7 mouse cellular contexts compared by ENCODE assay signal in the genomic region with DNA sequence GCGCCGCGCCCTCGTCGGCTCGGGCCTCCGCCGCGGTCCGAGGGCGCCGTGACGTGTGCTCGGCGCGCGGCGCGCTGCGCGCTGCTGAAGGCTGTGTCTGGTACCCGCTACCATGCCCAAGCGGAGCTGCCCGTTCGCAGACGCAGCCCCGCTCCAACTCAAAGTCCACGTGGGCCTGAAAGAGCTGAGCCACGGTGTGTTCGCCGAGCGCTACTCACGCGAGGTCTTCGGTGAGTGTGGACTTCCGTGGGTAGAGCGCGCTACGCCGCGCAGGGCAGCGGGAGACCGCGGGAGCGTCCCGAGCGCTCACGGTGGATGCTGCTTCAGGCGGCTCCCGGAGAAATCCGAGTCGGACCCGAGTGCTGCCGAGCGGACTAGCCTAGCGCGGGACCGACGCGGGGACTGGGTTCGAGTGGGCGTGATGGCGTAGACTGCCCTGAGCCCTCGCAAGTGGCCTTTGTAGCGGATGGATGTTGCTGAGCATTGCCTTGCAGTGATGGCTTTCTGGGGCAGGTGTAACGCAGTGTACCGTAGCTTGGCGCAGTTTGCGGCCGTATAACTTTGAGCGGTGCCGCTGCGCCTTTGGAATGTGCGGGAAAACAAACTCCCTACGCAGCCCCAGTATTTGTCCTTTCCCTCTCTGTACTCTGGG. TPM values are rescaled to one million over a fixed set of nuclear protein-coding genes. Genes with fewer than 3 reads are reported as not detected.
A peak's percentile ranks its signal among the peaks of the same experiment; 100 is the strongest.
DNase-seq lines count a peak whose midpoint lies in the region; ATAC-seq and TF ChIP-seq lines count a peak whose summit lies in the region.

No protein-coding gene starts in this region.

- no peak for TF ChIP-seq CTCF in left cerebral cortex, adult 2 months (IDR thresholded peaks at IDR 0.05)
- TF ChIP-seq CTCF in brain, embryonic 14.5 days (IDR thresholded peaks at IDR 0.05; ENCODE audit: borderline replicate concordance, extremely low read depth, insufficient read depth, insufficient read length): no peak

- under 1% methylated on average over 75 of the region's 75 CpGs for WGBS in forebrain, embryonic 12.5 days
- WGBS in midbrain, embryonic 11.5 days: under 1% methylated on average over 75 of the region's 75 CpGs

- H3K4me1 ChIP-seq in forebrain, embryonic 12.5 days: peaks cover 19% of the 10 kb centered on the region
- H3K4me1 ChIP-seq in midbrain, embryonic 11.5 days (ENCODE audit: control insufficient read depth, insufficient read depth, low read length): peaks cover 18% of the 10 kb centered on the region

- H3K9ac ChIP-seq in forebrain, embryonic 12.5 days: peak overlapping the region; percentile 80
- H3K9ac ChIP-seq in midbrain, embryonic 11.5 days (ENCODE audit: low read length): peak overlapping the region; percentile 89

- no peak for ATAC-seq in forebrain, embryonic 12.5 days (ENCODE audit: low FRiP score)
- no peak for ATAC-seq in midbrain, embryonic 11.5 days (ENCODE audit: low FRiP score)

- H3K27me3 ChIP-seq in forebrain, embryonic 12.5 days: no peaks in the 10 kb centered on the region
- no peaks in the 10 kb centered on the region for H3K27me3 ChIP-seq in midbrain, embryonic 11.5 days (ENCODE audit: control insufficient read depth, insufficient read depth, low read length)

- peak overlapping the region; percentile 88 for H3K4me3 ChIP-seq in left cerebral cortex, adult 2 months
- peak overlapping the region; percentile 77 for H3K4me3 ChIP-seq in forebrain, embryonic 12.5 days (replicated peaks)
- H3K4me3 ChIP-seq in midbrain, embryonic 11.5 days (ENCODE audit: low read depth, low read length): peak overlapping the region; percentile 79

- H3K27ac ChIP-seq in left cerebral cortex, adult 2 months: peak overlapping the region; percentile 81
- H3K27ac ChIP-seq in forebrain, embryonic 12.5 days: peak overlapping the region; percentile 86
- H3K27ac ChIP-seq in midbrain, embryonic 11.5 days (ENCODE audit: low read depth, low read length): peak overlapping the region; percentile 57

- peak; percentile 98 for TF ChIP-seq POLR2A in brain, embryonic 14.5 days (IDR thresholded peaks at IDR 0.05; ENCODE audit: borderline replicate concordance, extremely low read depth, insufficient read depth, insufficient read length, poor library complexity, severe bottlenecking)

- peaks cover 30% of the 10 kb centered on the region for H3K36me3 ChIP-seq in forebrain, embryonic 12.5 days (replicated peaks)
- peaks cover 5% of the 10 kb centered on the region; the same call in 1 of the 2 replicates for H3K36me3 ChIP-seq in midbrain, embryonic 11.5 days (ENCODE audit: control insufficient read depth, insufficient read depth, low read length)

- intact Hi-C loops in left cerebral cortex, adult 2 months (cut with DNase I): no loop called here
- intact Hi-C loops in left cerebral cortex, postnatal 25 days (cut with DNase I): no loop called here

- H3K4me2 ChIP-seq in forebrain, embryonic 12.5 days: peak overlapping the region; percentile 70
- H3K4me2 ChIP-seq in midbrain, embryonic 11.5 days: peak overlapping the region; percentile 91

- no peaks in the 10 kb centered on the region for H3K9me3 ChIP-seq in forebrain, embryonic 12.5 days
- H3K9me3 ChIP-seq in midbrain, embryonic 11.5 days (ENCODE audit: control insufficient read depth, low read length): no peaks in the 10 kb centered on the region

- DNase-seq in left cerebral cortex, adult 2 months (ENCODE audit: extremely low spot score in 1 of 2, low spot score in 2 of 2): peak; percentile 60
- no peak for DNase-seq in left cerebral cortex, postnatal 25 days (ENCODE audit: low spot score in 2 of 2)
- no peak for DNase-seq in brain, embryonic 14.5 days (ENCODE audit: low read depth)
- DNase-seq in kidney, postnatal 10 days: peak; percentile 67
- DNase-seq in midbrain, embryonic 11.5 days (ENCODE audit: low spot score, missing footprints): peak; percentile 96
- no peak for DNase-seq in Muller cell, postnatal 12 days (ENCODE audit: inconsistent ontology term)

RNA-seq across cellular contexts. Expression of a gene that starts 0.5 kb away (rescaled TPM):
- total RNA-seq in left cerebral cortex, adult 2 months (2021): 10 to 100 TPM; 19.7 to 21.5 TPM
- 10 to 100 TPM; 17.4 to 18.8 TPM for total RNA-seq in left cerebral cortex, postnatal 25 days (2021)
- polyA plus RNA-seq in brain, embryonic 14.5 days (2012; rRNA removed): 57.4 and 98.6 TPM in 2 replicates
- 151 and 173 TPM in 2 replicates for polyA plus RNA-seq in forebrain, embryonic 12.5 days (2016; fragmentation: Nextera tagmentation; extraction: Ambion mirVana)
- 182 and 230 TPM in 2 replicates for polyA plus RNA-seq in midbrain, embryonic 11.5 days (2014; fragmentation: Nextera tagmentation; extraction: Ambion mirVana)

RNA-seq across cellular contexts. Expression of a gene that starts 25.1 kb away (rescaled TPM):
- 10 to 100 TPM; 16.2 to 16.5 TPM for total RNA-seq in left cerebral cortex, adult 2 months (2021)
- total RNA-seq in left cerebral cortex, postnatal 25 days (2021): 10 to 100 TPM; 16.4 to 18.2 TPM
- polyA plus RNA-seq in brain, embryonic 14.5 days (2012; rRNA removed): 2.3 and 4.4 TPM in 2 replicates
- 2.0 and 2.8 TPM in 2 replicates for polyA plus RNA-seq in forebrain, embryonic 12.5 days (2016; fragmentation: Nextera tagmentation; extraction: Ambion mirVana)
- polyA plus RNA-seq in midbrain, embryonic 11.5 days (2014; fragmentation: Nextera tagmentation; extraction: Ambion mirVana): 1.9 and 2.7 TPM in 2 replicates

RNA-seq across cellular contexts. Expression of a gene that starts 29.7 kb away (rescaled TPM):
- 100 to 1,000 TPM; 144 to 157 TPM for total RNA-seq in left cerebral cortex, adult 2 months (2021)
- 100 to 1,000 TPM; 138 to 140 TPM for total RNA-seq in left cerebral cortex, postnatal 25 days (2021)
- 303 and 319 TPM in 2 replicates for polyA plus RNA-seq in brain, embryonic 14.5 days (2012; rRNA removed)
- polyA plus RNA-seq in forebrain, embryonic 12.5 days (2016; fragmentation: Nextera tagmentation; extraction: Ambion mirVana): 47.0 and 71.6 TPM in 2 replicates
- polyA plus RNA-seq in midbrain, embryonic 11.5 days (2014; fragmentation: Nextera tagmentation; extraction: Ambion mirVana): 62.5 and 82.6 TPM in 2 replicates

RNA-seq across cellular contexts. Expression of a gene that starts 33.6 kb away (rescaled TPM):
- total RNA-seq in left cerebral cortex, adult 2 months (2021): 1 to 10 TPM; 1.1 to 1.2 TPM
- 1 to 10 TPM in 1 of 2 experiments, under 1 TPM in 1; 0.76 to 1.3 TPM for total RNA-seq in left cerebral cortex, postnatal 25 days (2021)
- polyA plus RNA-seq in brain, embryonic 14.5 days (2012; rRNA removed): 2.6 and 5.0 TPM in 2 replicates
- polyA plus RNA-seq in forebrain, embryonic 12.5 days (2016; fragmentation: Nextera tagmentation; extraction: Ambion mirVana): 4.6 and 5.1 TPM in 2 replicates
- 4.8 and 5.1 TPM in 2 replicates for polyA plus RNA-seq in midbrain, embryonic 11.5 days (2014; fragmentation: Nextera tagmentation; extraction: Ambion mirVana)

RNA-seq across cellular contexts. Expression of a gene that starts 56.4 kb away (rescaled TPM):
- 100 to 1,000 TPM; 131 to 151 TPM for total RNA-seq in left cerebral cortex, adult 2 months (2021)
- 100 to 1,000 TPM; 108 to 155 TPM for total RNA-seq in left cerebral cortex, postnatal 25 days (2021)
- polyA plus RNA-seq in brain, embryonic 14.5 days (2012; rRNA removed): 7.8 and 8.4 TPM in 2 replicates
- 0.70 and 1.3 TPM in 2 replicates for polyA plus RNA-seq in forebrain, embryonic 12.5 days (2016; fragmentation: Nextera tagmentation; extraction: Ambion mirVana)
- polyA plus RNA-seq in midbrain, embryonic 11.5 days (2014; fragmentation: Nextera tagmentation; extraction: Ambion mirVana): 1.2 and 1.4 TPM in 2 replicates

Comparison
In these comparisons a context has a peak if more than half of its experiments do, and no peak if none do; other contexts are left out.
1. DNase-seq: peak in left cerebral cortex, adult 2 months (2 of 2), kidney, postnatal 10 days (single experiment) and midbrain, embryonic 11.5 days (single experiment); none in left cerebral cortex, postnatal 25 days (0 of 2), brain, embryonic 14.5 days (single experiment) and Muller cell, postnatal 12 days (single experiment).
2. Peak in every context shown above with its lines, with median percentiles within 50 percentile points of each other: H3K27ac ChIP-seq and H3K4me3 ChIP-seq.